Mouse (Mus musculus): ENCODE measurements around the gene Bok. TPM values are rescaled to one million over a fixed set of nuclear protein-coding genes. Genes with fewer than 3 reads are reported as not detected.
"Not testable (repeated sequence)": the region's sequence is repeated elsewhere in the genome, so short reads cannot be mapped to it uniquely, and the experiment has no call there.

Bok gene
- 50.8 and 57.6 TPM in 2 replicates for polyA plus RNA-seq (2016; fragmentation: Nextera tagmentation; extraction: Ambion mirVana)

GRCm38 (mm10) chr1:93685401-93686244 is at the start of gene Bok:
TSS of gene Bok (plus strand) at chr1:93685660.
- peak within 1 kb of the TSS; percentile 71 for H3K27ac ChIP-seq
- H3K9me3 ChIP-seq, result no peaks in the 10 kb centered on the region
- peak within 1 kb of the TSS; percentile 61 for H3K4me3 ChIP-seq (replicated peaks)
- WGBS, result under 1% methylated on average over 78 of the region's 78 CpGs
- peak; percentile 75 for ATAC-seq (ENCODE audit: low FRiP score)
- H3K27me3 ChIP-seq, result peaks cover 26% of the 10 kb centered on the region
- H3K36me3 ChIP-seq (replicated peaks), result peaks cover 4% of the 10 kb centered on the region; the same call in 1 of the 2 replicates
- H3K4me1 ChIP-seq, result peaks cover 17% of the 10 kb centered on the region
- peak within 1 kb of the TSS; percentile 69 for H3K9ac ChIP-seq
- H3K4me2 ChIP-seq, result peak within 1 kb of the TSS; percentile 75

- H3K9ac ChIP-seq, result peak overlapping the region; percentile 55
- peak overlapping the region; percentile 72 for H3K4me2 ChIP-seq
- no peaks in the 10 kb centered on the region for H3K9me3 ChIP-seq
- no peaks in the 10 kb centered on the region for H3K27me3 ChIP-seq
- peaks cover 26% of the 10 kb centered on the region for H3K4me1 ChIP-seq
- WGBS, result 30% methylated on average over 7 of the region's 7 CpGs
- peak; percentile 33 for ATAC-seq (ENCODE audit: low FRiP score)
- peak overlapping the region; percentile 94 for H3K4me3 ChIP-seq (replicated peaks)
- peaks cover 6% of the 10 kb centered on the region; the same call in 1 of the 2 replicates for H3K36me3 ChIP-seq (replicated peaks)
- H3K27ac ChIP-seq, result peak overlapping the region; percentile 85
These were observed 49.1 kb upstream of the Bok start for GRCm38 (mm10) chr1:93636211-93636897.

- Histone ChIP-seq H3K4me2 (no peak overlapping the region), H3K36me3 (replicated peaks) (no peaks in the 10 kb centered on the region), H3K9me3 (no peaks in the 10 kb centered on the region), H3K27ac (no peak overlapping the region), H3K27me3 (no peaks in the 10 kb centered on the region), H3K4me3 (replicated peaks) (no peak overlapping the region), H3K4me1 (no peaks in the 10 kb centered on the region), H3K9ac (no peak overlapping the region)
- ATAC-seq (ENCODE audit: low FRiP score), result no peak
- 84% methylated on average over 2 of the region's 2 CpGs for WGBS
These were observed 43.5 kb upstream of the Bok start for GRCm38 (mm10) chr1:93641978-93642377.

GRCm38 (mm10) chr1:93642692-93643091 is 42.8 kb upstream of the Bok start:
- Histone ChIP-seq H3K9me3 (no peaks in the 10 kb centered on the region), H3K4me3 (replicated peaks) (no peak overlapping the region), H3K4me1 (no peaks in the 10 kb centered on the region), H3K27ac (no peak overlapping the region), H3K36me3 (replicated peaks) (no peaks in the 10 kb centered on the region), H3K4me2 (no peak overlapping the region), H3K27me3 (no peaks in the 10 kb centered on the region), H3K9ac (no peak overlapping the region)
- WGBS, result 89% methylated on average over 2 of the region's 2 CpGs
- no peak for ATAC-seq (ENCODE audit: low FRiP score)

DNA sequence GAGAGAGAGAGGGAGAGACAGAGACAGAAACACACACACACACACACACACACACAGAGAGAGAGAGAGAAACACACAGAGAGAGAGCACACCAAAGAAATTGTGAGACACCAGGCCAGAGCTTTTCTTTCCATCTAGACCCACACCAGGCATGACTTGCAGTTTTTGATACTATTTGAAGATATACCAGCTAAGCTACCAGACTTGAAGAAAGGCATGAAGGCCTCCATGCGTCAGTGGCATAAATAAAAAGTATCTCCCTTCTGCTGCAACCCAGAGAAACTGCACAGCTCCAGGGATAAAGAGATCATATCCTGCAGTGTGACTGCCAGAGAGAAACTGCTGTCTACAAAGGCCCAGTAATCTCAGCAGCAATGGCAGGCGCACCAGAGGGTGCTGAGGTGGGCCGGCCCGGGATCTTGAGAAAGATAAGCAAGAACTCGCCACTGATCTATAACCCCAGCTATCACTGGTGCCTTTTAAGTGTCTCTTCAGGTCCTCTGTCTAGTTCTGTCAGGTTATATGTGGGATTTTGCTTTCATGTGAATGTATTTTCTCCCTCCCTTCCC is 35.8 kb upstream of the Bok start:
- Histone ChIP-seq H3K4me2 (no peak overlapping the region), H3K27ac (no peak overlapping the region), H3K4me3 (replicated peaks) (no peak overlapping the region), H3K9me3 (no peaks in the 10 kb centered on the region), H3K27me3 (no peaks in the 10 kb centered on the region), H3K9ac (no peak overlapping the region), H3K36me3 (replicated peaks) (no peaks in the 10 kb centered on the region), H3K4me1 (no peaks in the 10 kb centered on the region)
- no peak for ATAC-seq (ENCODE audit: low FRiP score)
- WGBS, result 79% methylated on average over 5 of the region's 5 CpGs

DNA sequence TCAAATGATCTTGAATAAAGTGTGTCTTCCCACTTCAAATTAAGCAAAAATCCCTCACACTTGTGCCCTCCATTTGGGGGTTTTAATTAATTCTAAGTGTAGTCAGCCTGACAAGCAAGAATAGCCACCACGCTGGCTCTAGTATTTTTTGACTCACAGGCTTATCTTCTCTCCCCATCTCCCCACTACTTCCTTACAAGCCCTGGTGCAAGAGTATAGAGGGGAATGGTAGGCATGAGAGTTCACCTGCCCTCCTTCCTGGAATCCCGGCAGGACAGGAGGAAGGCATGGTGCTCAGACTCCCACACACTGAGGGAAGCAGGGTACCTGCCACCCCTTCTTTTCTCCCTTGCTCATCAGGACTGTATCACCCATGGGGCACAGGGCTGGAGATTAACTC is 31.2 kb upstream of the Bok start:
- 70% methylated on average over 2 of the region's 2 CpGs for WGBS
- Histone ChIP-seq H3K36me3 (replicated peaks) (no peaks in the 10 kb centered on the region), H3K27me3 (no peaks in the 10 kb centered on the region), H3K4me3 (replicated peaks) (no peak overlapping the region), H3K9me3 (no peaks in the 10 kb centered on the region), H3K9ac (no peak overlapping the region), H3K4me2 (no peak overlapping the region), H3K4me1 (no peaks in the 10 kb centered on the region), H3K27ac (no peak overlapping the region)
- no peak for ATAC-seq (ENCODE audit: low FRiP score)

DNA sequence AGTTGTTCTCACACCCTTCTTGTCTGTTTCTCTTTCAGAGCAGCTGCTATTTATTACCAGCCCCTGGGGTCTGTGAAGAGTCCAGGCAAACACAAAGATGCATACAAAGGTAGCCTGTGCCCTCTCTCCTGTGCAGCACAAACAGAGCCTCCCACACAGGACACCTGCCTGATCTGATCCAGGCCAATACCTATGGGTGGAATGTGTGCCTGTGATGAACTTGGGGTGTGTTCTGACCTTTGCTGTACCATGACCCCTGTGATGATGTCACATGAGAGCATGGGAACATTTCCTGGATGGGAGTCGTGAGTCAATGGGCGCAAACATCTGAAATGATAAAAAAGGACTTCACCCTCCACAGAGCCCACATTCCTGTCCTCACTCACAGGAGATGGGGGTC is 30.7 kb upstream of the Bok start:
- ATAC-seq (ENCODE audit: low FRiP score), result no peak
- Histone ChIP-seq H3K36me3 (replicated peaks) (no peaks in the 10 kb centered on the region), H3K4me2 (no peak overlapping the region), H3K27ac (no peak overlapping the region), H3K9me3 (no peaks in the 10 kb centered on the region), H3K9ac (no peak overlapping the region), H3K27me3 (no peaks in the 10 kb centered on the region), H3K4me1 (no peaks in the 10 kb centered on the region), H3K4me3 (replicated peaks) (no peak overlapping the region)
- WGBS, result 81% methylated on average over 2 of the region's 2 CpGs

DNA sequence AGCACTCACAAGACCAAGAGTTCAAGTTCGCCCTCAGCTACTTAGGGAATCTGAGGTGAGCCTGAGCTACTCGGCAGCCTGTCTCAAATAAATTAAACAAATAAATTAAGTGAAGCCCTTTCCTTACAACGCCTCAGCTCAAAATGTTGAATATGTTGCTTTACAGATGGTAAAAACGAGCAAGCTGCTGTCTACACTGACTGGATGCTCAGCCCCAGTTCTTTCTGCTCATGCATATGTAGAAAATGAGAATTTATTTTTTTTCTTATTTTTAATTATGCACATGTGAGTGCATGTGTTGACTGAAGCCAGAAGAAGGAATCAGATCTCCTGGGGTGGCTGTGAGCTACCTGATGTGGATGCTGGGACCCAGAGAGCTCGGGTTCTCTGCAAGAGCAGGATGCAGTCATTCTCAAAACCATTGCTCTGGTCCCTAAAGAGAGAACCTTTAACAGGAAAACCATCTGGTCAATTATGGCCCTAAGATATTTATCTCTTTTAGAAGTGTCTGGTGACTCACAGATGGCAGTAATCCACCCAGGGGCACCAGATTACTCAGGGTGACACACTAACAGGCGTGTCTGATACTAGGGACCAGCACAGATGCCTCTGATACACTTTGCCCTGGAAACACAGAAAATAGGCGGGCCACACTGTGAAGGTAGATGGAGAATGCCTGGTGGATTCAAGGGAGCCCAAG is 29.0 kb upstream of the Bok start:
- no peaks in the 10 kb centered on the region for H3K9me3 ChIP-seq
- WGBS, result 82% methylated on average over 7 of the region's 7 CpGs
- H3K4me2 ChIP-seq, result no peak overlapping the region
- H3K36me3 ChIP-seq (replicated peaks), result no peaks in the 10 kb centered on the region
- H3K4me3 ChIP-seq (replicated peaks), result no peak overlapping the region
- ATAC-seq (ENCODE audit: low FRiP score), result no peak
- H3K9ac ChIP-seq, result no peak overlapping the region
- no peak overlapping the region for H3K27ac ChIP-seq
- H3K4me1 ChIP-seq, result no peaks in the 10 kb centered on the region
- no peaks in the 10 kb centered on the region for H3K27me3 ChIP-seq

DNA sequence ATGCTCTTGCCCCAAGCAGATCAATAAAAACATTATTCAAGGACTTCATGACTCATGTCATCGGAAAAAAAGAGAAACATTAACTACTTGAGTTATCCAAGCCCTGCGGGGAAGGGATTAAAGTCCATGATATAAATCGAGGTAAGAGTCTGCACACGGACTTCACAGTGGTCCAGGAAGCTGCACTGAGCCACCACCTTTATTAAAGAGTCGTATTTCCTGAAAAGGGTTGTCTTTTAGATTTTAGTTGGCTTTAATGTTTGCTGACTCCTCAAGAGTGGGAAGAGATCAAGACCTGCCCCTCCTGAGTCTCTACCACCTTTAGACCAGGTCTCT is 28.5 kb upstream of the Bok start:
- Histone ChIP-seq H3K9me3 (no peaks in the 10 kb centered on the region), H3K27ac (no peak overlapping the region), H3K4me3 (replicated peaks) (no peak overlapping the region), H3K36me3 (replicated peaks) (no peaks in the 10 kb centered on the region), H3K27me3 (no peaks in the 10 kb centered on the region), H3K9ac (no peak overlapping the region), H3K4me2 (no peak overlapping the region), H3K4me1 (no peaks in the 10 kb centered on the region)
- no peak for ATAC-seq (ENCODE audit: low FRiP score)
- 85% methylated on average over 5 of the region's 5 CpGs for WGBS

- not testable (repeated sequence) for H3K4me2 ChIP-seq; H3K9me3 ChIP-seq; H3K4me1 ChIP-seq; ATAC-seq (ENCODE audit: low FRiP score); H3K36me3 ChIP-seq (replicated peaks); H3K27ac ChIP-seq; H3K9ac ChIP-seq; H3K27me3 ChIP-seq; H3K4me3 ChIP-seq (replicated peaks)
These were observed 26.9 kb upstream of the Bok start, which contains the start of gene Stk25 for GRCm38 (mm10) chr1:93658559-93658958. TSS of gene Stk25 (minus strand) at chr1:93658659.

DNA sequence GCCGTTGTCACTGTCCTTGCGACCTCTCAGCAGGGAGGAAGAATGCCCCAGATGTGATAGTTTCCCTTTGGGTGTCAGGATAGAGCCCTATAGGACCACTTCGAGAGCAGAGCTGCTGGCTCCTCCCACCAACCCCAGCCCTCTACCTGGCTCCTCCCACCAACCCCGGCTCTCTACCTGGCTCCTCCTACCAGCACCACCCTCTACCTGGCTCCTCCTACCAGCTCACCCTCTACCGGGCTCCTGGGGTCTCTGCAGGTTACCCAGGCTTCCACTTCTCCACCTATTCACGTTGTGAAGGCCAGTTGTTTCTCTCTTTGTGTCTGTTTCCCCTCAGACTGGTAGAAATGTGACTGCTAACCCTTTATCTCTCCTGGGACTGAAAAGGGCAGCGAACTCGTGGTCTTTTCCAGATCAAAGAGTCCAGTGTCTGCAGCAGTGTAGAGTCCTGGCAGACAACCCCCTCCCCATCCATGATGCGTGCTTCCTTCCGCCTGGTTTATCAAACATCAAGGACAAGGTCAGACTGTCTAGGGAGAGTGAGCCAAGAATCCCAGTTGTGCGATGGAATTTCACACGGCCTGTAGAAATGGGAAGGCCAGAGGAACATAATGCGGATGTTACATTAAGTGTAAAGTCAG is 17.6 kb upstream of the Bok start:
- H3K9me3 ChIP-seq, result no peaks in the 10 kb centered on the region

More for the DNA sequence above, 17.6 kb upstream of the Bok start:
- no peaks in the 10 kb centered on the region for H3K36me3 ChIP-seq (replicated peaks)
- H3K4me3 ChIP-seq (replicated peaks), result no peak overlapping the region
- no peaks in the 10 kb centered on the region for H3K27me3 ChIP-seq
- WGBS, result 28% methylated on average over 13 of the region's 13 CpGs
- no peak overlapping the region for H3K9ac ChIP-seq
- no peak for ATAC-seq (ENCODE audit: low FRiP score)
- no peak overlapping the region for H3K27ac ChIP-seq
- H3K4me2 ChIP-seq, result no peak overlapping the region
- peaks cover 11% of the 10 kb centered on the region; the same call in 1 of the 2 replicates for H3K4me1 ChIP-seq
